Mouse (Mus musculus) MEL (cell line): Measurements from ENCODE around the gene Apba1. TPM values are rescaled to one million over a fixed set of nuclear protein-coding genes. Genes with fewer than 3 reads are reported as not detected.

Source experiments
- DNase-seq: peaks from one replicate; pipeline ENCODE4 v3.0.0; 2011; ENCODE audit warnings: low read depth, low spot score
- H3K27ac ChIP-seq: 2 replicates; pipeline ENCODE4 v1.5.1; 2012; ENCODE audit warnings: low read depth, mild to moderate bottlenecking, control low read depth, low read length, moderate library complexity; ENCODE audit not compliant: control insufficient read depth
- H3K27me3 ChIP-seq, 2 experiments: fragments of 150-350 bp in 1 of 2; sonication (generic) in 1 of 2; 2 replicates each; pipeline ENCODE4 v1.6.1; 2012; ENCODE audit warnings: low read length in 2 of 2, mild to moderate bottlenecking in 2 of 2, improper control_type of control experiment in 1 of 2, moderate library complexity in 1 of 2; ENCODE audit not compliant: insufficient read depth in 2 of 2, control insufficient read depth in 1 of 2
- H3K36me3 ChIP-seq, 2 experiments: 2 replicates each; pipeline ENCODE4 v1.6.1; 2012 to 2014; ENCODE audit warnings: low read length in 2 of 2, improper control_type of control experiment in 1 of 2, inconsistent platforms in 1 of 2, mild to moderate bottlenecking in 1 of 2; ENCODE audit not compliant: insufficient read depth in 2 of 2, control insufficient read depth in 1 of 2
- H3K4me1 ChIP-seq, 2 experiments: fragments of 150-350 bp in 1 of 2; sonication (generic) in 1 of 2; 2 replicates each; pipeline ENCODE4 v1.6.1; 2012; ENCODE audit warnings: low read length in 2 of 2, improper control_type of control experiment in 1 of 2, mild to moderate bottlenecking in 1 of 2; ENCODE audit not compliant: insufficient read depth in 2 of 2, control insufficient read depth in 1 of 2
- H3K4me3 ChIP-seq, 2 experiments: fragments of 150-350 bp in 1 of 2; sonication (generic) in 1 of 2; 2 replicates each; pipeline ENCODE4 v1.5.1; 2012; ENCODE audit warnings: low read depth in 2 of 2, low read length in 2 of 2, mild to moderate bottlenecking in 2 of 2, moderate library complexity in 2 of 2, control low read depth in 1 of 2, improper control_type of control experiment in 1 of 2; ENCODE audit not compliant: control insufficient read depth in 1 of 2, insufficient read depth in 1 of 2
- H3K79me2 ChIP-seq: 2 replicates; pipeline ENCODE4 v1.6.1; 2012; ENCODE audit warnings: mild to moderate bottlenecking, low read length, moderate library complexity; ENCODE audit not compliant: control insufficient read depth, poor library complexity, insufficient read depth
- H3K9ac ChIP-seq: 2 replicates; pipeline ENCODE4 v1.6.1; 2012; ENCODE audit warnings: low read depth, mild to moderate bottlenecking, control low read depth, low read length, moderate library complexity; ENCODE audit not compliant: control insufficient read depth, poor library complexity, severe bottlenecking
- H3K9me3 ChIP-seq: fragments of 150-350 bp; sonication (generic); replicated peaks from 2 replicates; pipeline ENCODE4 v1.6.1; 2012; ENCODE audit warnings: mild to moderate bottlenecking, low read length, improper control_type of control experiment, moderate library complexity; ENCODE audit not compliant: insufficient read depth
- CHD1 ChIP-seq: IDR thresholded peaks from 2 replicates; pipeline ENCODE4 v1.6.1; 2012; ENCODE audit warnings: low read depth, mild to moderate bottlenecking, inconsistent platforms, low read length, improper control_type of control experiment
- ELF1 ChIP-seq: IDR thresholded peaks from 2 replicates; pipeline ENCODE4 v1.6.1; 2014; ENCODE audit warnings: low read depth, mild to moderate bottlenecking, inconsistent platforms, low read length, improper control_type of control experiment, moderate library complexity
- GATA1 ChIP-seq: IDR thresholded peaks from 2 replicates; pipeline ENCODE4 v1.6.1; 2011; ENCODE audit warnings: low read depth, low read length, improper control_type of control experiment
- MAZ ChIP-seq: IDR thresholded peaks from 2 replicates; pipeline ENCODE4 v1.6.1; 2012; ENCODE audit warnings: low read depth, mild to moderate bottlenecking, inconsistent platforms, low read length, improper control_type of control experiment
- MYB ChIP-seq: IDR thresholded peaks from 2 replicates; pipeline ENCODE4 v1.6.1; 2011; ENCODE audit warnings: mild to moderate bottlenecking, low read depth, low read length, improper control_type of control experiment
- POLR2A ChIP-seq, 2 experiments: IDR thresholded peaks; 2 replicates each; pipeline ENCODE4 v1.6.1; 2011 to 2012; ENCODE audit warnings: low read length in 2 of 2, mild to moderate bottlenecking in 2 of 2, control low read depth in 1 of 2, improper control_type of control experiment in 1 of 2, low read depth in 1 of 2, moderate library complexity in 1 of 2; ENCODE audit not compliant: control insufficient read depth in 1 of 2, insufficient read depth in 1 of 2, poor library complexity in 1 of 2
- TAL1 ChIP-seq: IDR thresholded peaks from 2 replicates; pipeline ENCODE4 v1.6.1; 2012; ENCODE audit warnings: mild to moderate bottlenecking, inconsistent platforms, low read length, moderate library complexity, mixed read lengths
- TBP ChIP-seq: IDR thresholded peaks from 2 replicates; pipeline ENCODE4 v1.8.0; 2011; ENCODE audit warnings: low read depth, low read length, improper control_type of control experiment
- UBTF ChIP-seq: IDR thresholded peaks from 2 replicates; pipeline ENCODE4 v1.6.1; 2012; ENCODE audit warnings: low read depth, mild to moderate bottlenecking, inconsistent platforms, low read length, improper control_type of control experiment, moderate library complexity, borderline replicate concordance; ENCODE audit not compliant: insufficient read depth
- ZC3H11A ChIP-seq: IDR thresholded peaks from 2 replicates; pipeline ENCODE4 v1.6.1; 2012; ENCODE audit warnings: low read depth, mild to moderate bottlenecking, inconsistent platforms, low read length, improper control_type of control experiment
- polyA plus RNA-seq, 2 experiments: library from polyadenylated mRNA; stranded (reverse) in 1 of 2; unstranded in 1 of 2; fragments of >175 nt in 1 of 2; fragments of >200 nt in 1 of 2; gene quantifications; 2 replicates each; pipeline versions ENCODE4 v1.2.1 to v1.2.4; 2012; ENCODE audit warnings: low replicate concordance in 2 of 2, low read depth in 1 of 2; ENCODE audit not compliant: insufficient read length in 2 of 2, insufficient read depth in 1 of 2, missing spikeins in 1 of 2
- total RNA-seq: library from RNA; depleted of rRNA; stranded (reverse); fragments of 300-350 nt; gene quantifications from 2 replicates; pipeline ENCODE4 v1.2.3, GENCODE M21; 2012

Gene Apba1
- total and polyA plus RNA-seq, 3 experiments: under 0.01 to 0.03 TPM; not detected in 1

GRCm38 (mm10) chr19:23955461-23955860 lies 196.8 kb downstream of the Apba1 start:
- no peak for TF ChIP-seq ZC3H11A
- TF ChIP-seq TAL1: no peak
- TF ChIP-seq MYB: no peak
- no peak for TF ChIP-seq GATA1
- no peak for TF ChIP-seq POLR2A (IDR thresholded peaks at IDR 0.05; ENCODE audit: control insufficient read depth in 1 of 2, insufficient read depth in 1 of 2, low read depth in 1 of 2, low read length in 2 of 2, poor library complexity in 1 of 2)
- no peak for TF ChIP-seq MAZ
- Histone ChIP-seq H3K27ac (no peak overlapping the region), H3K9me3 (no peaks in the 10 kb centered on the region), H3K27me3 (no peaks in the 10 kb centered on the region), H3K4me1 (no peaks in the 10 kb centered on the region), H3K9ac (no peak overlapping the region), H3K4me3 (no peak overlapping the region), H3K36me3 (no peaks in the 10 kb centered on the region), H3K79me2 (no peaks in the 10 kb centered on the region)
- no peak for DNase-seq

GRCm38 (mm10) chr19:23956299-23956975 lies 197.8 kb downstream of the Apba1 start:
- TF ChIP-seq TBP: no peak
- no peak for TF ChIP-seq CHD1
- no peaks in the 10 kb centered on the region for H3K79me2 ChIP-seq
- H3K9ac ChIP-seq: no peak overlapping the region
- H3K27me3 ChIP-seq: no peaks in the 10 kb centered on the region
- no peaks in the 10 kb centered on the region for H3K36me3 ChIP-seq
- no peaks in the 10 kb centered on the region for H3K4me1 ChIP-seq
- no peaks in the 10 kb centered on the region for H3K9me3 ChIP-seq
- no peak overlapping the region for H3K27ac ChIP-seq
- no peak overlapping the region for H3K4me3 ChIP-seq
- DNase-seq: peak; percentile 10

- DNase-seq: no peak
- H3K9ac ChIP-seq: no peak overlapping the region
- no peaks in the 10 kb centered on the region for H3K9me3 ChIP-seq
- H3K27me3 ChIP-seq: no peaks in the 10 kb centered on the region
- H3K27ac ChIP-seq: no peak overlapping the region
- H3K4me1 ChIP-seq: no peaks in the 10 kb centered on the region
- H3K4me3 ChIP-seq: no peak overlapping the region
- TF ChIP-seq UBTF (no peak), ELF1 (no peak)
- H3K36me3 ChIP-seq: no peaks in the 10 kb centered on the region
- no peaks in the 10 kb centered on the region for H3K79me2 ChIP-seq
Measured at GRCm38 (mm10) chr19:23957563-23957962, 198.9 kb downstream of the Apba1 start.
